Mouse (Mus musculus): ENCODE data around the gene Pde12.

GRCm38 (mm10) chr14:26692974-26693373 is 23.3 kb upstream of the Pde12 start, which contains the start of gene Dnah12:
- TF ChIP-seq TAL1 (conservative IDR thresholded peaks at IDR 0.05; ENCODE audit: low read depth, low read length) (no peak), CTCF (IDR thresholded peaks at IDR 0.05; ENCODE audit: low read depth, low read length) (no peak)

Measured in G1E (cell line).